Mouse (Mus musculus): ENCODE results near the gene Ube2h.

The Ube2h gene

GRCm38 (mm10) chr6:30299116-30299515 lies 5.2 kb downstream of the Ube2h start:
- no peak for DNase-seq

GRCm38 (mm10) chr6:30292579-30292978 lies 11.8 kb downstream of the Ube2h start:
- DNase-seq = no peak

GRCm38 (mm10) chr6:30287958-30288357 lies 16.4 kb downstream of the Ube2h start:
- no peak for DNase-seq

GRCm38 (mm10) chr6:30286642-30287041 lies 17.7 kb downstream of the Ube2h start:
- no peak for DNase-seq

GRCm38 (mm10) chr6:30284177-30284576 lies 20.2 kb downstream of the Ube2h start:
- DNase-seq = no peak

GRCm38 (mm10) chr6:30282361-30282760 lies 22.0 kb downstream of the Ube2h start:
- DNase-seq = no peak

- no peak for DNase-seq
Observed at GRCm38 (mm10) chr6:30278374-30278773, 26.0 kb downstream of the Ube2h start.

GRCm38 (mm10) chr6:30276882-30277281 lies 27.5 kb downstream of the Ube2h start:
- DNase-seq = no peak

- no peak for DNase-seq
Observed at GRCm38 (mm10) chr6:30276375-30276774, 28.0 kb downstream of the Ube2h start.

- DNase-seq = no peak
Observed at GRCm38 (mm10) chr6:30275159-30275847, 29.0 kb downstream of the Ube2h start.

GRCm38 (mm10) chr6:30272911-30273310 lies 31.4 kb downstream of the Ube2h start:
- no peak for DNase-seq

- no peak for DNase-seq
Observed at GRCm38 (mm10) chr6:30272338-30272905, 31.9 kb downstream of the Ube2h start.

- no peak for DNase-seq
Observed at GRCm38 (mm10) chr6:30269846-30270245, 34.5 kb downstream of the Ube2h start.

- no peak for DNase-seq
Observed at GRCm38 (mm10) chr6:30267486-30267885, 36.9 kb downstream of the Ube2h start.

- DNase-seq = no peak
Observed at GRCm38 (mm10) chr6:30265402-30265801, 38.9 kb downstream of the Ube2h start.

GRCm38 (mm10) chr6:30263053-30263452 lies 41.3 kb downstream of the Ube2h start:
- DNase-seq = no peak

GRCm38 (mm10) chr6:30259271-30259670 lies 45.1 kb downstream of the Ube2h start:
- DNase-seq = no peak

GRCm38 (mm10) chr6:30257962-30258361 lies 46.4 kb downstream of the Ube2h start:
- DNase-seq = no peak

- no peak for DNase-seq
Observed at GRCm38 (mm10) chr6:30255846-30256245, 48.5 kb downstream of the Ube2h start.

- DNase-seq = no peak
Observed at GRCm38 (mm10) chr6:30252271-30253010, 51.9 kb downstream of the Ube2h start.

- DNase-seq = no peak
Observed at GRCm38 (mm10) chr6:30248708-30249107, 55.6 kb downstream of the Ube2h start.

- DNase-seq = no peak
Observed at GRCm38 (mm10) chr6:30245940-30246339, 58.4 kb downstream of the Ube2h start.

GRCm38 (mm10) chr6:30245397-30245796 lies 58.9 kb downstream of the Ube2h start:
- DNase-seq = no peak

- DNase-seq = no peak
Observed at GRCm38 (mm10) chr6:30243347-30244007, 60.9 kb downstream of the Ube2h start.
